Mouse (Mus musculus) kidney, postnatal 0 days (tissue): ENCODE results near the gene Sh3bgr. TPM values are rescaled to one million over a fixed set of nuclear protein-coding genes. Genes with fewer than 3 reads are reported as not detected.

ENCODE experiments used
- ATAC-seq: fragments of 200-750 bp; cut with Nextera tagmentation; replicated peaks from 2 replicates; pipeline ENCODE4 v1.8.0; 2017; ENCODE audit warnings: low read depth, moderate number of reproducible peaks, moderate TSS enrichment, moderate library complexity; ENCODE audit not compliant: low FRiP score
- DNase-seq: peaks from one replicate; pipeline ENCODE4 v3.0.0-alpha.2; 2016; ENCODE audit warnings: low spot score
- H3K27ac ChIP-seq: fragments of 300-500 bp; sonication (generic); 2 replicates; pipeline ENCODE4 v1.5.1; 2014; ENCODE audit warnings: mild to moderate bottlenecking
- H3K27me3 ChIP-seq: fragments of 300-500 bp; sonication (generic); 2 replicates; pipeline ENCODE4 v1.6.1; 2014; ENCODE audit warnings: low read length, mixed read lengths; ENCODE audit not compliant: insufficient read depth
- H3K36me3 ChIP-seq: fragments of 300-500 bp; sonication (generic); 2 replicates; pipeline ENCODE4 v1.6.1; 2014; ENCODE audit warnings: low read length, mixed read lengths; ENCODE audit not compliant: insufficient read depth
- H3K4me1 ChIP-seq: fragments of 300-500 bp; sonication (generic); replicated peaks from 2 replicates; pipeline ENCODE4 v1.6.1; 2014; ENCODE audit warnings: antibody characterized with exemption, low read length, mixed read lengths; ENCODE audit not compliant: insufficient read depth
- H3K4me2 ChIP-seq: fragments of 300-500 bp; sonication (generic); 2 replicates; pipeline ENCODE4 v1.6.1; 2014; ENCODE audit warnings: mild to moderate bottlenecking, low read length, moderate library complexity, mixed read lengths
- H3K4me3 ChIP-seq: fragments of 300-500 bp; sonication (generic); replicated peaks from 2 replicates; pipeline ENCODE4 v1.5.1; 2014; ENCODE audit warnings: low read depth, low read length
- H3K9ac ChIP-seq: fragments of 300-500 bp; sonication (generic); 2 replicates; pipeline ENCODE4 v1.6.1; 2014; ENCODE audit warnings: low read depth, low read length
- H3K9me3 ChIP-seq: fragments of 300-500 bp; sonication (generic); replicated peaks from 2 replicates; pipeline ENCODE4 v1.6.1; 2016; ENCODE audit warnings: low read length, inconsistent platforms, mixed read lengths
- CTCF ChIP-seq: IDR thresholded peaks from 2 replicates; pipeline ENCODE4 v1.5.1; 2016; ENCODE audit warnings: antibody characterized with exemption, low read depth, mild to moderate bottlenecking, moderate library complexity
- WGBS: fragments of 180-500 bp; shearing (Covaris S2); extraction: QIAGEN DNeasy Blood & Tissue Kit; methylation state at CpG from one replicate; pipeline ENCODE4 v1.1.7; 2014; 5-methylcytosine and 5-hydroxymethylcytosine counted together
- polyA plus RNA-seq: library from polyadenylated mRNA; unstranded; fragments of >200 nt; fragmentation: Nextera tagmentation; extraction: Ambion mirVana; gene quantifications from 2 replicates; pipeline ENCODE4 v1.2.1, GENCODE M21; 2015

Gene Sh3bgr
- polyA plus RNA-seq, 1 experiment from 2014 or later: 3.3 TPM

- no peaks in the 10 kb centered on the region for H3K27me3 ChIP-seq
- H3K4me1 ChIP-seq: no peaks in the 10 kb centered on the region
- DNase-seq (no peak), ATAC-seq (no peak)
- TF ChIP-seq CTCF: no peak
- H3K9me3 ChIP-seq: no peaks in the 10 kb centered on the region
- H3K9ac ChIP-seq: no peak within 1 kb of the TSS
- 74% methylated on average over 17 of the region's 17 CpGs for WGBS
- H3K4me3 ChIP-seq: no peak within 1 kb of the TSS
- no peaks in the 10 kb centered on the region for H3K36me3 ChIP-seq
- no peak within 1 kb of the TSS for H3K27ac ChIP-seq
- 0 out of 2 replicates have a peak within 1 kb of the TSS, but pooled peaks have one; percentile 6 for H3K4me2 ChIP-seq
Observed at GRCm38 (mm10) chr16:96235366-96235970, 35.2 kb downstream of the Sh3bgr start, which contains the start of gene B3galt5. B3galt5 (plus strand) TSS chr16:96235801.

GRCm38 (mm10) chr16:96244496-96244895, 44.2 kb downstream of the Sh3bgr start:
- TF ChIP-seq CTCF: no peak
- DNase-seq (no peak), ATAC-seq (no peak)

GRCm38 (mm10) chr16:96249635-96250034, 49.4 kb downstream of the Sh3bgr start:
- no peak for TF ChIP-seq CTCF
- ATAC-seq (no peak), DNase-seq (no peak)
- 93% methylated on average over 7 of the region's 7 CpGs for WGBS
- Histone ChIP-seq H3K4me2 (no peak overlapping the region), H3K9me3 (0 out of 2 replicates have a peak, but pooled peaks cover 3% of the 10 kb centered on the region), H3K4me3 (no peak overlapping the region), H3K9ac (no peak overlapping the region), H3K27me3 (no peaks in the 10 kb centered on the region), H3K27ac (no peak overlapping the region), H3K4me1 (no peaks in the 10 kb centered on the region), H3K36me3 (no peaks in the 10 kb centered on the region)

More at GRCm38 (mm10) chr16:96244496-96244895, 44.2 kb downstream of the Sh3bgr start:
- H3K4me3 ChIP-seq: no peak overlapping the region
- no peak overlapping the region for H3K9ac ChIP-seq
- H3K4me2 ChIP-seq: no peak overlapping the region
- no peaks in the 10 kb centered on the region for H3K4me1 ChIP-seq
- 0 out of 2 replicates have a peak, but pooled peaks cover 3% of the 10 kb centered on the region for H3K9me3 ChIP-seq
- H3K27me3 ChIP-seq: no peaks in the 10 kb centered on the region
- H3K27ac ChIP-seq: no peak overlapping the region
- H3K36me3 ChIP-seq: no peaks in the 10 kb centered on the region
- 77% methylated on average over 6 of the region's 6 CpGs for WGBS

- no peak overlapping the region for H3K9ac ChIP-seq
- no peak for DNase-seq
Observed at GRCm38 (mm10) chr16:96252146-96252545, 51.9 kb downstream of the Sh3bgr start.

GRCm38 (mm10) chr16:96258429-96258828, 58.2 kb downstream of the Sh3bgr start:
- Histone ChIP-seq H3K9ac (no peak overlapping the region), H3K36me3 (no peaks in the 10 kb centered on the region), H3K4me3 (no peak overlapping the region), H3K9me3 (no peaks in the 10 kb centered on the region), H3K27ac (peak overlapping the region; percentile 54; the same call in 1 of the 2 replicates), H3K4me1 (no peaks in the 10 kb centered on the region), H3K4me2 (no peak overlapping the region), H3K27me3 (no peaks in the 10 kb centered on the region)
- TF ChIP-seq CTCF: no peak
- no peak for DNase-seq
- WGBS: 78% methylated on average over 8 of the region's 8 CpGs
- ATAC-seq: no peak

More at GRCm38 (mm10) chr16:96252146-96252545, 51.9 kb downstream of the Sh3bgr start:
- Histone ChIP-seq H3K4me2 (no peak overlapping the region), H3K4me3 (no peak overlapping the region), H3K9me3 (no peaks in the 10 kb centered on the region), H3K27me3 (no peaks in the 10 kb centered on the region), H3K4me1 (no peaks in the 10 kb centered on the region), H3K36me3 (no peaks in the 10 kb centered on the region), H3K27ac (no peak overlapping the region)
- no peak for ATAC-seq
- TF ChIP-seq CTCF: no peak
- 83% methylated on average over 1 of the region's 1 CpGs for WGBS

GRCm38 (mm10) chr16:96271736-96272135, 71.5 kb downstream of the Sh3bgr start:
- H3K9me3 ChIP-seq: no peaks in the 10 kb centered on the region
- no peaks in the 10 kb centered on the region for H3K4me1 ChIP-seq
- H3K27ac ChIP-seq: no peak overlapping the region
- WGBS: 91% methylated on average over 2 of the region's 2 CpGs
- H3K9ac ChIP-seq: no peak overlapping the region
- H3K36me3 ChIP-seq: no peaks in the 10 kb centered on the region
- no peak for TF ChIP-seq CTCF
- no peak overlapping the region for H3K4me3 ChIP-seq
- no peak overlapping the region for H3K4me2 ChIP-seq
- DNase-seq (no peak), ATAC-seq (no peak)
- H3K27me3 ChIP-seq: no peaks in the 10 kb centered on the region
